Mouse (Mus musculus): ENCODE measurements around the gene Slc22a4. TPM values are rescaled to one million over a fixed set of nuclear protein-coding genes. Genes with fewer than 3 reads are reported as not detected.

Slc22a4 gene
- total and polyA plus RNA-seq, 3 experiments = 3.5 to 5.8 TPM; not detected in 1

DNA sequence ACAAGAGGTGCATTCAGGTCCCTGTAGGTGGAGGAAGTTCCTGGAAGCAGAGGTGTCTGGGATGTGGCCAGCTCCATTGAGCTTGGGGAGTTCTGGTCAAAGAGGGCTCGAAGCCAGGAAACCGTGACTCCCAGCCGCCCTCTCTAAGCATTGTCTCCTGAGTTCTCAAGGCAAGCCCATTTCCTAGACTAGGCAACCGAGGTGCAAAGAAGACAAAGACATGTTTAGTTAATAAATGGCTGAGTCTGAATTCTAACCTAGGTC, 38.0 kb upstream of the Slc22a4 start:
- Histone ChIP-seq H3K4me1 (ENCODE audit: control insufficient read depth in 1 of 2, insufficient read depth in 2 of 2, low read length in 2 of 2) (peaks cover 0 to 2% of the 10 kb centered on the region in 2 experiments; a peak in 1 of 4 replicates), H3K9ac (ENCODE audit: control insufficient read depth, low read depth, low read length, poor library complexity, severe bottlenecking) (no peak overlapping the region), H3K9me3 (replicated peaks; ENCODE audit: insufficient read depth, low read length) (no peaks in the 10 kb centered on the region), H3K79me2 (ENCODE audit: control insufficient read depth, insufficient read depth, low read length, poor library complexity) (no peaks in the 10 kb centered on the region), H3K27ac (ENCODE audit: control insufficient read depth, low read depth, low read length) (no peak overlapping the region), H3K27me3 (ENCODE audit: control insufficient read depth in 1 of 2, insufficient read depth in 2 of 2, low read length in 2 of 2) (peaks cover 28 to 30% of the 10 kb centered on the region in 2 experiments), H3K4me3 (ENCODE audit: control insufficient read depth in 1 of 2, insufficient read depth in 1 of 2, low read depth in 2 of 2, low read length in 2 of 2) (no peak overlapping the region), H3K36me3 (ENCODE audit: control insufficient read depth in 1 of 2, insufficient read depth in 2 of 2, low read length in 2 of 2) (no peaks in the 10 kb centered on the region)
- no peak for TF ChIP-seq NELFE (IDR thresholded peaks at IDR 0.05; ENCODE audit: low read depth, low read length)
- TF ChIP-seq POLR2AphosphoS5 (IDR thresholded peaks at IDR 0.05; ENCODE audit: borderline replicate concordance, low read depth, low read length) = no peak
- TF ChIP-seq MAZ (IDR thresholded peaks at IDR 0.05; ENCODE audit: low read depth, low read length) = no peak
- no peak for TF ChIP-seq UBTF (IDR thresholded peaks at IDR 0.05; ENCODE audit: borderline replicate concordance, insufficient read depth, low read depth, low read length)
- no peak for TF ChIP-seq ETS1 (IDR thresholded peaks at IDR 0.05; ENCODE audit: low read depth, low read length)
- TF ChIP-seq ELF1 (IDR thresholded peaks at IDR 0.05; ENCODE audit: low read depth, low read length) = no peak
- TF ChIP-seq MEF2A (IDR thresholded peaks at IDR 0.05; ENCODE audit: extremely low read depth, insufficient replicate concordance, low read depth, low read length, poor library complexity, severe bottlenecking) = no peak
- no peak for DNase-seq (ENCODE audit: low read depth, low spot score)

DNA sequence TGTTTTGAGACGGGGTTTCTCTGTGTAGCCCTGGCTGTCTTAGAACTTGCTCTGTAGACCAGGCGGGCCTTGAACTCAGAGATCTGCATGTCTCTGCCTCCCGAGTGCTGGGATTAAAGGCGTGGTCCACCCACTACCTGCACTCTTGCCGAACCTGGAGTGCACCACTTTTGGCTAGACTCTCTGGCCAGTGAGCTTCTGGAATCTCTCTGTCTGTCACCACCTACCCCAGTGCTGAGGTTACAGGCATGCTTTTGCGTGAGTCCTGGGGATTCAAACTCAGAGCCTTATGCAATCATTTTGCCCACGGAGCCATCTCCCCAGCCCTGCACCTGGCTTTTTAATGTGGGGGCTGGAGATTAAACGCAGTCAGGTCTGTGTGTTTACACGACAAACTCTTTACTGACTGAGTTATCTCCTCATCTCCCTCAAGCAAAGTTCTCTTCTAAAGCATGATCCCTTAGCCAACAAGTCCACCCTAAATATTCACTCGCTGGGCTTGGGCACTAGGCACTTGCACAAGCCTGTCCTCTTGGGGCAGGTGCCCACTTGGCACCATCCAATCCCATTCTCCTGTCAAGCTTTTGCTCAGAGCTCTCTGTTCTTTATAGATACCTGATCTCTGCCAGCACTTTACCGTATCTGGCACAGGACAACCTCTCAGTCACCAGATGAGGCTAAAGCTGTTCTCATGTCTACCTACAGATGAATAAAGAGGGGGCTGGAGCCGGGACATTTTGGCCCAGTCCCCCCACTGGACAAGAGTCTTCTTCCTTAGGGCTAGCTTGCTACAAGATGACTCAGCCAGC, 37.4 kb upstream of the Slc22a4 start:
- Histone ChIP-seq H3K79me2 (ENCODE audit: control insufficient read depth, insufficient read depth, low read length, poor library complexity) (no peaks in the 10 kb centered on the region), H3K9me3 (replicated peaks; ENCODE audit: insufficient read depth, low read length) (no peaks in the 10 kb centered on the region), H3K9ac (ENCODE audit: control insufficient read depth, low read depth, low read length, poor library complexity, severe bottlenecking) (no peak overlapping the region), H3K4me3 (ENCODE audit: control insufficient read depth in 1 of 2, insufficient read depth in 1 of 2, low read depth in 2 of 2, low read length in 2 of 2) (no peak overlapping the region), H3K27me3 (ENCODE audit: control insufficient read depth in 1 of 2, insufficient read depth in 2 of 2, low read length in 2 of 2) (peaks cover 23 to 28% of the 10 kb centered on the region in 2 experiments), H3K4me1 (ENCODE audit: control insufficient read depth in 1 of 2, insufficient read depth in 2 of 2, low read length in 2 of 2) (peaks cover 0 to 2% of the 10 kb centered on the region in 2 experiments; a peak in 1 of 4 replicates), H3K27ac (ENCODE audit: control insufficient read depth, low read depth, low read length) (no peak overlapping the region), H3K36me3 (ENCODE audit: control insufficient read depth in 1 of 2, insufficient read depth in 2 of 2, low read length in 2 of 2) (no peaks in the 10 kb centered on the region)
- DNase-seq (ENCODE audit: low read depth, low spot score) = no peak
- TF ChIP-seq MEF2A (IDR thresholded peaks at IDR 0.05; ENCODE audit: extremely low read depth, insufficient replicate concordance, low read depth, low read length, poor library complexity, severe bottlenecking) (no peak), POLR2AphosphoS2 (IDR thresholded peaks at IDR 0.05; ENCODE audit: low read length) (no peak), CTCF (IDR thresholded peaks at IDR 0.05 in 2 of 3, conservative IDR thresholded peaks at IDR 0.05 in 1 of 3; ENCODE audit: control insufficient read depth in 1 of 3, insufficient read depth in 1 of 3, low read depth in 2 of 3, low read length in 3 of 3, poor library complexity in 1 of 3, severe bottlenecking in 1 of 3) (no peak), ZNF384 (IDR thresholded peaks at IDR 0.05; ENCODE audit: low read depth, low read length) (no peak), E2F4 (IDR thresholded peaks at IDR 0.05; ENCODE audit: borderline replicate concordance, low read depth, low read length) (no peak), ETS1 (IDR thresholded peaks at IDR 0.05; ENCODE audit: low read depth, low read length) (no peak), ZKSCAN1 (IDR thresholded peaks at IDR 0.05; ENCODE audit: low read depth, low read length) (no peak), USF1 (IDR thresholded peaks at IDR 0.05; ENCODE audit: low read depth, low read length) (no peak), POLR2A (IDR thresholded peaks at IDR 0.05; ENCODE audit: control insufficient read depth in 1 of 2, insufficient read depth in 1 of 2, low read depth in 1 of 2, low read length in 2 of 2, poor library complexity in 1 of 2) (no peak), NELFE (IDR thresholded peaks at IDR 0.05; ENCODE audit: low read depth, low read length) (no peak), MYC (IDR thresholded peaks at IDR 0.05; ENCODE audit: low read depth, low read length) (no peak), USF2 (IDR thresholded peaks at IDR 0.05; ENCODE audit: borderline replicate concordance in 1 of 2, insufficient read depth in 1 of 2, low read depth in 1 of 2, low read length in 2 of 2) (no peak)
